Mouse (Mus musculus) forebrain, embryonic 11.5 days (tissue): ENCODE data around the gene Ak2. TPM values are rescaled to one million over a fixed set of nuclear protein-coding genes. Genes with fewer than 3 reads are reported as not detected.

Experiments
- ATAC-seq: fragments of 200-750 bp; cut with Nextera tagmentation; replicated peaks from 2 replicates; pipeline ENCODE4 v1.8.0; 2017; ENCODE audit warnings: moderate TSS enrichment; ENCODE audit not compliant: low FRiP score
- DNase-seq: peaks from one replicate; pipeline ENCODE4 v3.0.0-alpha.2; 2017; ENCODE audit warnings: low spot score
- H3K27ac ChIP-seq: fragments of 300-500 bp; sonication (generic); 2 replicates; pipeline ENCODE4 v1.5.1; 2014; ENCODE audit warnings: low read depth, low read length
- H3K27me3 ChIP-seq: fragments of 300-500 bp; sonication (generic); 2 replicates; pipeline ENCODE4 v1.6.1; 2014; ENCODE audit warnings: mild to moderate bottlenecking, low read length, mixed read lengths; ENCODE audit not compliant: control insufficient read depth, insufficient read depth
- H3K36me3 ChIP-seq: fragments of 300-500 bp; sonication (generic); 2 replicates; pipeline ENCODE4 v1.6.1; 2014; ENCODE audit warnings: mild to moderate bottlenecking, low read length, moderate library complexity, mixed read lengths; ENCODE audit not compliant: control insufficient read depth, insufficient read depth
- H3K4me1 ChIP-seq: fragments of 300-500 bp; sonication (generic); replicated peaks from 2 replicates; pipeline ENCODE4 v1.6.1; 2014; ENCODE audit warnings: low read length, mixed read lengths; ENCODE audit not compliant: control insufficient read depth, insufficient read depth
- H3K4me2 ChIP-seq: fragments of 300-500 bp; sonication (generic); 2 replicates; pipeline ENCODE4 v1.6.1; 2014; ENCODE audit warnings: low read depth, mild to moderate bottlenecking, low read length, moderate library complexity, mixed read lengths; ENCODE audit not compliant: severe bottlenecking
- H3K4me3 ChIP-seq: fragments of 300-500 bp; sonication (generic); 2 replicates; pipeline ENCODE4 v1.5.1; 2014; ENCODE audit warnings: low read depth, low read length
- H3K9ac ChIP-seq: fragments of 300-500 bp; sonication (generic); 2 replicates; pipeline ENCODE4 v1.6.1; 2014; ENCODE audit warnings: low read length
- H3K9me3 ChIP-seq: fragments of 300-500 bp; sonication (generic); 2 replicates; pipeline ENCODE4 v1.6.1; 2016; ENCODE audit warnings: low read length, mixed read lengths; ENCODE audit not compliant: control insufficient read depth
- WGBS: fragments of 180-500 bp; shearing (Covaris S2); extraction: QIAGEN DNeasy Blood & Tissue Kit; methylation state at CpG from one replicate; pipeline ENCODE4 v1.1.7; 2014; 5-methylcytosine and 5-hydroxymethylcytosine counted together
- polyA plus RNA-seq: library from polyadenylated mRNA; unstranded; fragments of >200 nt; fragmentation: Nextera tagmentation; extraction: Ambion mirVana; gene quantifications from 2 replicates; pipeline ENCODE4 v1.2.1, GENCODE M21; 2014

Ak2 gene
- polyA plus RNA-seq, 1 experiment from 2014 or later: 173 TPM

DNA sequence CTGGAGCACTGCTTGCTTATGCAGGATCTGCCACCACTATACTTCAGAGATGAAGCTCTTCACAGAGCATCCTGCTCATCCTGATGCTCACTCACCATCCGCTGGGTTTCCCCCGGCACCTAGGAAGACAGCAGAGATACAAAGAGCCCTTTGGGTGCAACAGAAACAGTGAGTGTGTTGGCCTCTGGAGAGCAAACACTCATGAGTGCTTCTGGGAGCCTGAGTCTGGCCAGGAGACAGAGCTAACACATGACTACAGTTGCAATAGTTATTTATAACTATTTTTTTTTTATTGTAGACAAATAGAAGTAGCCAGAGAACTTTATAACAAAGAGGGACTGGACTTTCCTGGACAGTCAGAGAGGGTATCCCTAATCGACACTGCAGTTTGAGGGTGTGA lies 29.7 kb downstream of the Ak2 start:
- Histone ChIP-seq H3K36me3 (no peaks in the 10 kb centered on the region), H3K4me2 (no peak overlapping the region), H3K27ac (no peak overlapping the region), H3K27me3 (no peaks in the 10 kb centered on the region), H3K9ac (no peak overlapping the region), H3K4me3 (no peak overlapping the region), H3K4me1 (no peaks in the 10 kb centered on the region), H3K9me3 (no peaks in the 10 kb centered on the region)
- 94% methylated on average over 3 of the region's 3 CpGs for WGBS
- DNase-seq (no peak), ATAC-seq (no peak)

DNA sequence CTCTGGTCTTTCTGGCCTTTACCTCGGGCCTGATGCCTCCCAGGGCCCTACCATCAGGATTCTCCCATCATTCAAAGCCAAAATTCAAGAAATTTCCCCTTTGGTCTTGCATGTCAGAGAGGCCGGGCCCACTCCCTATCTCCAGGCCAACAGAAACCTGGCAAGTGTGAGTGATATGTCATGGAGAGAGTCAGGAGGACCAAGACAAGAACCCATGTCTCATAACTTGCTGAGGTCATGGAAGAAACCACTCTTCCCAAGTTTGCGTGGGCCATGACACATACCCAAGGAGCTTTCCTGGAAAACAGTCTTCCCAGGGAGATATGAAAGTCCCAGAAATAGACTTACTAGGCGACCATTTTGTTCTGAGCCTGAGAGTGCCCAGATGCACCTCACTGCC lies 30.1 kb downstream of the Ak2 start:
- 78% methylated on average over 4 of the region's 4 CpGs for WGBS
- H3K9me3 ChIP-seq: no peaks in the 10 kb centered on the region
- no peak overlapping the region for H3K4me3 ChIP-seq
- DNase-seq: no peak
- H3K4me1 ChIP-seq: no peaks in the 10 kb centered on the region
- no peak for ATAC-seq
- H3K4me2 ChIP-seq: no peak overlapping the region
- no peaks in the 10 kb centered on the region for H3K27me3 ChIP-seq
- H3K36me3 ChIP-seq: no peaks in the 10 kb centered on the region
- H3K27ac ChIP-seq: no peak overlapping the region
- no peak overlapping the region for H3K9ac ChIP-seq

DNA sequence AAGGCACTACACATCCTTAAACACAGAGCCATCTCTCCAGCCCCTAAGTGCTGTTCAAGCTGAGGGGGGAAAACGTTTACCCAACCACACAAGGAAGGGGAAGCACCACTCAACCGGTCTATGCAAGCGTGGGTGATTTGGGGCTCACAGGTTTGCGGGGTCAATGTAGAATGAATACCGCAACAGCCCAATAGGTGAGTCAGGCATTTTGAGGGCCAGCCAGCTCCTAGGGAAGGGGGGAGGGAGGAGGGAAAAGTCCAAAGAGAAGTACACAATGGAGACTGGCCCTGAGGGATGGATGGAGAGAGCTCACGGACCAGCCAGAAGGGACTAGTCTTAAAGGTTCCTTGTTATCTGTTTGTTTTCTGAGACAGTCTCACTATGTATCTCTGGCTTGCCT lies 32.1 kb downstream of the Ak2 start:
- ATAC-seq (no peak), DNase-seq (no peak)
- no peaks in the 10 kb centered on the region for H3K4me1 ChIP-seq
- H3K4me3 ChIP-seq: no peak overlapping the region
- no peaks in the 10 kb centered on the region for H3K27me3 ChIP-seq
- no peaks in the 10 kb centered on the region for H3K9me3 ChIP-seq
- H3K9ac ChIP-seq: no peak overlapping the region
- WGBS: 80% methylated on average over 6 of the region's 6 CpGs
- H3K27ac ChIP-seq: no peak overlapping the region
- H3K4me2 ChIP-seq: no peak overlapping the region
- no peaks in the 10 kb centered on the region for H3K36me3 ChIP-seq

DNA sequence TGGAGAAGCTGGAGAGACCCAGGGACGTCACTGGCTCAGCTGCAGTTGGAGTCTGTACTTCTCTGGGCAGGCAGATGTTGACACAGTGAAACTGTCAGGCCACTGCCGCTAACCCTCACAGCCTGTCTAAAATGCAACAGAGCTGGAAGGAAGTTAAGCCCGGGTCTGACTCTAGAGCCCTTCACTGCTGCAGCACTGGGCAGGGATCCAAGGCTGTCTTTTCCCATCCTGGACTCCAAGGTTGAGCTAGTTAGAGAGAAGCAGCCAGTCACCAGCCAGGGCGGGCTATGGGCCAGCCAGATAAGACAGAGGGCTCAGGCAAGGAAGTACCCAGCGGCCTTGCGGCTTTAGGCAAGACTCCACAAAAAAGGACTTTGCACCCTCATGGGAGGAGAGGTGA lies 33.0 kb downstream of the Ak2 start:
- DNase-seq (no peak), ATAC-seq (no peak)
- no peaks in the 10 kb centered on the region for H3K9me3 ChIP-seq
- no peaks in the 10 kb centered on the region for H3K27me3 ChIP-seq
- no peak overlapping the region for H3K4me3 ChIP-seq
- no peak overlapping the region for H3K9ac ChIP-seq
- H3K36me3 ChIP-seq: no peaks in the 10 kb centered on the region
- no peaks in the 10 kb centered on the region for H3K4me1 ChIP-seq
- WGBS: 86% methylated on average over 6 of the region's 6 CpGs
- no peak overlapping the region for H3K27ac ChIP-seq
- H3K4me2 ChIP-seq: no peak overlapping the region

DNA sequence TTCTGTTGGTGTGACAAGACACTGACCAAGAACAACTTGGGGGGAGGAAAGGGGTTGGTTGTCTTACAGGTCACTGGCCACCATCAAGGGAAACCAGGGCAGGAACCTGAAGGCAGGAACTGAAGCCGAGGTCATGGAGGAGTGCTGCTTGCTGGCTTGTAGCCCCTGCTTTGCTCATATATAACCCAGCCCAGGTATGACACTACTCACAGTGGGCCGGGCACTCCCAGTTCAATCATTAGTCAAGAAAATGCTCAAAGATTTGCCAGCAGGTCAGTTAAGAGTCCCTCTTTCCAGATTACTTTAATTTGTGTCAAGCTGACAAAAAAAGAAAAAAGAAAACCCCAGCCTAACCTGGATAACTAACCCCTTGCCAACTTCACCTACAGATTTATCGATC lies 33.9 kb downstream of the Ak2 start:
- Histone ChIP-seq H3K4me3 (no peak overlapping the region), H3K27ac (no peak overlapping the region), H3K9me3 (no peaks in the 10 kb centered on the region), H3K9ac (no peak overlapping the region), H3K4me2 (no peak overlapping the region), H3K36me3 (no peaks in the 10 kb centered on the region), H3K27me3 (no peaks in the 10 kb centered on the region), H3K4me1 (no peaks in the 10 kb centered on the region)
- DNase-seq (no peak), ATAC-seq (no peak)
- 97% methylated on average over 3 of the region's 3 CpGs for WGBS

DNA sequence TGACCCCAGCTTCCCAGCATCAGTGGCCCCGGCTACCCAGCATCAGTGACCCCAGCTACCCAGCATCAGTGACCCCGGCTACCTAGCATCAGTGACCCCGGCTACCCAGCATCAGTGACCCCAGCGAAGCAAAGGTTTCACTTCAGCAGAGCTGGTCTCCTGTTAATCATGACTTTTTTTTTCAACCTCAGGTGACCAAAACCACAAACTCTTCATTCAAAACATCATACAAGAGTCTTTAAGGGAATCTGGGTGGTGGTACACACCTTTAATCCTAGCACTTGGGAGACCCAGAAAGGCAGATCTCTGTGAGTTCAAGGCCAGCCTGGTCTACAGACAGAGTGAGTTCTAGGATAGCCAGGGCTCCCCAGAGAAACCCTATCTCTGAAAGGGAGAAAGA lies 39.0 kb downstream of the Ak2 start:
- Histone ChIP-seq H3K4me3 (no peak overlapping the region), H3K9me3 (no peaks in the 10 kb centered on the region), H3K4me2 (no peak overlapping the region), H3K27me3 (no peaks in the 10 kb centered on the region), H3K27ac (no peak overlapping the region), H3K36me3 (no peaks in the 10 kb centered on the region), H3K9ac (no peak overlapping the region), H3K4me1 (0 out of 2 replicates have a peak, but pooled peaks cover 2% of the 10 kb centered on the region)
- DNase-seq (no peak), ATAC-seq (no peak)
- 80% methylated on average over 4 of the region's 4 CpGs for WGBS

DNA sequence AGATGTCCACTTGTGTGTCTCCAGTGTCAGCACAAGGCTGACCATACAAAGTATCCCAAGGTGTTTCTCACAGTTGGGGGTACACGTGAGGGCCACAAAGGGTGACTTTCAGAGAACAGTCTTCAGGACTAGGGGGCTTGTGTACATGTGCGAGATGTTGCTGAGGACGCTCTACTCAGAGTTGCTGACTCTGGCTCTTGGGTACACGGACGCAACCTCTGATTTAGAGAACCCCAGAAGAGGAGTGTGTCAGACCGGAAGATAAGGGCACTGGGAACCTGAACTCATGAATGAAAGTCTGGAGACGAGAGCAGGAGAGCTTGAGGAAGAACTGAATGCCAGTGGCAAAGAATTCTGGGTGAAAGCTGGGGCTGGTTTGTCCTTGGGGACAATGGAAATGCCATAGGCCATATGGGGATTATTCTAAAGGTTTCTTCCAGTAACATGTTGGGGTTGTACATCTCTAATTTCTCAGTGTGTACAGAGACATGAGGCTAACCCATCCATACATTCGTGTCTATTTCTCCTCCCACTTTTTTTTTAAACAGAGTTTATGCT lies 39.7 kb downstream of the Ak2 start:
- Histone ChIP-seq H3K4me1 (0 out of 2 replicates have a peak, but pooled peaks cover 2% of the 10 kb centered on the region), H3K27ac (no peak overlapping the region), H3K9me3 (no peaks in the 10 kb centered on the region), H3K36me3 (no peaks in the 10 kb centered on the region), H3K27me3 (no peaks in the 10 kb centered on the region), H3K4me3 (no peak overlapping the region), H3K9ac (no peak overlapping the region), H3K4me2 (no peak overlapping the region)
- DNase-seq (no peak), ATAC-seq (no peak)
- WGBS: 86% methylated on average over 8 of the region's 8 CpGs

DNA sequence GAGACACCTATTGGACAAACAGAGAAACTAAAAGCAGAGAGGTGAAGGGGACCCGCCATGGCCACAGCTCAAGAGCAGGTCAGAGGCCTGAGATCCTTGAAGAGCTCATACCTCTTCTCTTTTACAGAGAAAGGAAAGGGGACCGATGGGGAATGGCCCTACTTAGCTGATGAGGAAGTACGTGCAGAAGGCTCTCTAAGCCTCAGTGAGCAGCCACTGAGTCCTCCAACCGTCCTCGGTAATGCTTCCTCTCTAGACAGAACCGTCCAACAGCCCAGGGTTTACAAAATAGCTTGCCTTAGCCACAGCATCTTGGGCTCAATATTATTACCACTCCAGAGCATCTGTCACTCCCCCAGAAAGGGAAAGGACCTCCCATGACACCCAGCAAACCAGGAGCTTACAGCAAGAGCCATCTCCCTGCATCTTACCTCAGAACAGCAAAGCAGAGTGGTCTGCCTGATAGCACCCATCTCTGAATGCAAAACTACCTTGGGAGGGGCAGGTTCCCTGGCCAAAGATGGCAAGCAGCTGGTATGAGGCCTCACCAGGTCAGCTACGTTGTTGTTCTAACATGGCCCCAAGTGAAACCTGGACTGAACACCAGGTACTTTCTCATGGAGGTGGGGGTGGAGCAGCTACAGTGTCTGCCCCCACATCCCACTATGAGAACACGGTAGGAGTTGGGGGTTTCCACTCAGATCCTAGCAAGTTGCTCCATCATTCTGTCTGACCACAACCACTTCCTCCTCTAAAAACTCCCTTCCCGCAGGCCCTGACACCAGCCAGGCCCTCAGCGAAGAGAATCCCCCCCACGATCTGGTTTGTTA lies 40.6 kb downstream of the Ak2 start:
- Histone ChIP-seq H3K9ac (no peak overlapping the region), H3K4me1 (0 out of 2 replicates have a peak, but pooled peaks cover 2% of the 10 kb centered on the region), H3K36me3 (no peaks in the 10 kb centered on the region), H3K4me2 (no peak overlapping the region), H3K27me3 (no peaks in the 10 kb centered on the region), H3K27ac (no peak overlapping the region), H3K9me3 (no peaks in the 10 kb centered on the region), H3K4me3 (no peak overlapping the region)
- DNase-seq (no peak), ATAC-seq (no peak)
- 80% methylated on average over 11 of the region's 11 CpGs for WGBS
